Mouse (Mus musculus) kidney, postnatal 4 days (tissue): ENCODE data around the gene Atp2b4.

ENCODE experiments used
- DNase-seq, 2 experiments: peaks; one replicate each; pipeline ENCODE4 v3.0.0; 2021; ENCODE audit warnings: mixed read lengths in 2 of 2

The Atp2b4 gene

GRCm38 (mm10) chr1:133650288-133651055 is 150.4 kb downstream of the Atp2b4 start:
- DNase-seq: no peak
